Mouse (Mus musculus) gastrocnemius, postnatal 10 days (tissue): ENCODE measurements around the gene Arg1. TPM values are rescaled to one million over a fixed set of nuclear protein-coding genes. Genes with fewer than 3 reads are reported as not detected.

Source experiments
- DNase-seq: peaks from one replicate; pipeline ENCODE4 v3.0.0; 2021; ENCODE audit warnings: mixed read lengths
- long read RNA-seq, 2 experiments: library from polyadenylated mRNA; stranded (forward); transcript quantifications; one replicate each; pipeline ENCODE4 v2.0.0; 2021
- total RNA-seq, 2 experiments: library from RNA; stranded (reverse); gene quantifications; 2 replicates each; pipeline ENCODE4 v1.2.3; 2021

The Arg1 gene
- total RNA-seq: under 1 TPM; 0.38 to 0.52 TPM
- long read RNA-seq, experiment 1: 0 reads
- long read RNA-seq, experiment 2, partial matches to known transcripts: 0 of 1 reads
- long read RNA-seq, experiment 2, other reads (novel, unspliced or antisense): 0 of 1 reads

DNA sequence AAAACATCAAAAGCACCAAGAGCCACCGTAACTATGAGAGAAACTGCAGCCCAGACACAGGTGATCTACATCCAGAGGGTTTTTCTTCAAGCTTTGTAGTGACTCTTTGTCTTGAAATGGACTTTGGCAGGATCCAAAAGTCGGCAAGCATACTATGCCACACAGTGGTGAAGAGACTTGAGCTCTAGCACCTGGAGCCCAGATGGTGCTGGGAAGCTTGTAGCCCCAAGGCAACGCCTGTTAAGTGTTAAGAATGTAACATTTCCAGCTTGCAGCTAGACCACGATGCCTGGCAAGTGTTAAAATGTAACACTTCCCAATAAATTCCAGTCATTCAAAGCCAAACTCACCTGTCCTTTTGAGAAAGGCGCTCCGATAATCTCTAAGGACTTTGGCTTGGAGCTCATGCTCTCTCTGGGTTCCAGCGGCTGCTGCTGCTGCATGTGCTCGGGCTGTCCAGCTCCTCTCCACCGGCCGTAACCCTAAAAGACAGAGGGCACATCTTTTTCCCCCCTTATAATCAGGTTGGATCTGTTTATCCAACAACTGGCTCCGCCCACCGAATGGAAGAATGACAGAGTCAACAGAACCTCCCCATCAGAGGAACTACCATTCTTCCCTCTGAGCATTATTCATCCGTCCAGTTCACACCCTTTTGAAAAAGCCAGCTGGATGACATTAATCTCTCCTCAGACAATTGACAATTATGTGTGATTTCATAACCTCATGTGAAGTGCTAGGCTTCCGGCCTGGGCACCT lies at the start of gene Arg1:
Gene Arg1, minus strand, starts transcription at position 523 of the 759 bp plus-strand sequence.
- DNase-seq: no peak

GRCm38 (mm10) chr10:24973845-24974514 lies 46.7 kb upstream of the Arg1 start:
- DNase-seq: no peak

DNA sequence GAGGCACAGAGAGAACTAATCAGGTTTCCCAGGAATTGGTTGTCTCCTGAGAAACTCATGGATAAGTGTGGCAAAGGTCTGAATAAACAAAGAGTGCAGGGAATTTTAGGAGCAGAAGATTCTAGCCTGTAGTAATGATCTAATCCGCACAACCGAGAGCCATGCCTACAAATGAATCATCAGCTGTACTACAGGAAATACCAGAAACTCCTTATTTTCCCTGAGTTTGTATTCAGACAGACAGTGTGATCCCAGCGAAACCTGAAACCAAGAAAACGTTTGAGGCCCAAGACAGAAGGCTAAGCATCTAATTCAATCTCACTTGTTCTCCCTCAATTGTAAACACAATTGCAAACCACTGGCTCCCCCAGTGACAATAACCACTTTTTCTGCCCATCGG lies 46.1 kb upstream of the Arg1 start:
- no peak for DNase-seq

GRCm38 (mm10) chr10:24972923-24973322 lies 45.6 kb upstream of the Arg1 start:
- DNase-seq: no peak

GRCm38 (mm10) chr10:24965821-24966550 lies 38.7 kb upstream of the Arg1 start:
- no peak for DNase-seq

DNA sequence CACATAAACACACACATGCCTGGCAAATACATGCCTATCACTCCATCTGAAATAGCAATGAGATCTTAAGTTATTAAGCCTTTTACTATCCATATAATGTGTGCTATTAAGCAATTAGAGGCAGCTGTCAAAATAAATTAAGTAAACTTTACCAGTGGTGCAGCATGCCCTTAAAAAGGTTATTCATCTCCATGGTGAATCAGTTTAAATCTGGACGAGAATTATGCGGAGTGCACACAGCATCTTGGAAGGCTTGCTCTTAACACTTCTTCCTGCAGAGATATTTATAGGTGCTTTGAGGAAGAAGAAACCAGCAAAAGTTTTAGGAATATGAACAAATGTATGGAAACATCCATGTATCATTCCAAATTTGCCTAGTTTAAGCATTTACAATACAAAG lies 34.6 kb upstream of the Arg1 start:
- no peak for DNase-seq

- no peak for DNase-seq
These were observed 33.8 kb upstream of the Arg1 start for GRCm38 (mm10) chr10:24961112-24961511.

- DNase-seq: no peak
These were observed 32.0 kb upstream of the Arg1 start for GRCm38 (mm10) chr10:24959043-24959916.

GRCm38 (mm10) chr10:24958280-24959042 lies 31.2 kb upstream of the Arg1 start:
- no peak for DNase-seq

- no peak for DNase-seq
These were observed 26.6 kb upstream of the Arg1 start for GRCm38 (mm10) chr10:24953876-24954275.

GRCm38 (mm10) chr10:24952549-24952948 lies 25.3 kb upstream of the Arg1 start:
- peak; percentile 50 for DNase-seq

GRCm38 (mm10) chr10:24951575-24951974 lies 24.3 kb upstream of the Arg1 start:
- DNase-seq: no peak

DNA sequence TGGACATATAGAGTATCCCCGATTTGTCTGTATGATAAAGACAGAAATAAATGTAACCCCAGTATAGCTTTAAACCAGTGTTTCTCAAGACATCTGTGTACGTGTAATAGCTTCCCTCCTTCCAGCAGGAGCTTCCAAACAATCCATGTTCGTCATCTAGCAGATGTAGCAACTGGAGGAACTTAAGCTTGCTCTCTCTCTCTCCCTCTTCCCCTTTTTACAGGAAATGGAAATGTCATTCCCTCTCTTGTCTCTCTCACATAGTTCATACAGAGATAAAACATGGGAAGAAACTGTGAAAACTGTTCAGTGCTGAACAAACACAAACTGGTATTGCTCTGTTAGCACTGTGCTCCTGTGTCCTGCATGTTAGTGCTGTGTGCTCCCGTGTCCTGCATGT lies 22.9 kb upstream of the Arg1 start:
- no peak for DNase-seq

- no peak for DNase-seq
These were observed 21.0 kb upstream of the Arg1 start for GRCm38 (mm10) chr10:24948278-24948677.

DNA sequence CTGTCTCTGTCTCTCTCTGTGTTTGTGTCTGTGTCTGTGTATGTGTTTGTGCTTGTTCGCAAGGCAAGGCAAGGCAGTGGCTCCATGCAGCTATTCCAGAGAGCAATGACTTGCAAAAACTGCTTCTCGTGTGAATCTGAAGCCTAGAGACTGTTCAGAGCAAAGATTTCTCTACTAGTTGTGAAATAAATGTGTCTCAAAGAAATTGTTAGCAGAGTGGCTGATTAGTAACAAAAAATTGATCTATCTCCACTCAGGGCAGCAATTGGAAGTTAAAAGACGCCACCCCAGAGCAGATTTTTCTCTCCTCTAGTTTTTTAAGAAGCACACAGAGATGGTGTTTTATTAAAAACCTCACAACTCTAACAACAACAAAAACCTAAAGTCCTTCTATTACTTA lies 20.6 kb upstream of the Arg1 start:
- DNase-seq: no peak

DNA sequence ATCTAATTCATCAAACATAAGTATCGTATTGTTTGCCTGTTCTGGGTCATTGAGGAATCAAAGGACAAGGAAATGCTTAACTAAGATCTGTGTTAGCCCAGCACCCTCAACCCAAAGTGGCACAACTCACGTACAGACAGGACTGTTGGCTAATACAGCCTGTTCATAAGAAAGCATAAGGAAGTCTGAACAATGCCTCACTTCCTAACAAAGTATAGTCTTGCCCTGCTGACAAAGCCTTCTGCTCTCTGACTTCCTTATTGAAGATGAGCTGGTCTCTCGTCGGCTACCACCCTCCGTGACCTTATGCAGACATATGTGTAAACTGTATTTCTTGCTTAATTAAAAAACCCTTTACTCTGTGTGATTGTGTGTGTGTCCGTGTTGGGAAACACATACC lies 2.9 kb upstream of the Arg1 start:
- no peak for DNase-seq

DNA sequence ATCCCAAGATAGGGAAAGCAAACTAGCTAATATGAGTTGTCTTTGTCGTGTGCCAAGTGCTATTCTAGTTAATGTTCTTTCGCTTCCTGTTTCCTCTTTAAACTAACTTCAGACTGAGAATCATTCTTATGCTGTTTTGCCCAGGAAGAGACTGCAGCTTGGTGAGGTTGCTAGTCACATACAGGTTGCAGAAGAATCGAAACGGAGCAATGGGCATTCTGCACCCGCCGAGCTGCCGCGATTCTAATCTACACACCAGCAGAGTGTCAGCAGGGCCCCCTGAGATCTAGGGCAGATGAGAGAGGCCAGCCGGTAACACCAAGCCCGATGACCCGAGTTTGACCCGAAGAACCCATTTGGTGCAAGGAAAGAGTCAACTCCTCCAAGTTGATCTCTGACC lies 788 bp upstream of the Arg1 start:
- DNase-seq: no peak

GRCm38 (mm10) chr10:24926380-24926779 lies 904 bp downstream of the Arg1 start:
- DNase-seq: no peak

DNA sequence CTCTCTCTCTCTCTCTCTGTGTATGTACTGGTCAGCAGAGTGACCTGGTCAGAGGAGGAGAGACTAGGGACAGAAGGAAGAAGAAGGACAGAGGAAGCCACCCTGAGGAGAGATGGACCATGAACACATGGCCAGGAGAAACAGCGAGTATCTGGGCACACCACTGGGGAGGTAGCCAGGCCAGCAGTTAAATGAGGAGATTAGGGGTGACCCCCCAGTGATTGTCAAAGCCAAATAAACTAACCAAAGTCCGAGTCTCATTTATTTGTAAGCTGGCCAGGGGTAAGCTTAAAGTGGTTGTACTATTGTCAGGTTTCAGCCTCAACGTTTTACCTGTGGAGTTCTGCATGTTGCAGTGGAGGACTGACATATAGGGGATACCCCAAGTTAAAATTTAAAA lies 3.0 kb downstream of the Arg1 start:
- no peak for DNase-seq

DNA sequence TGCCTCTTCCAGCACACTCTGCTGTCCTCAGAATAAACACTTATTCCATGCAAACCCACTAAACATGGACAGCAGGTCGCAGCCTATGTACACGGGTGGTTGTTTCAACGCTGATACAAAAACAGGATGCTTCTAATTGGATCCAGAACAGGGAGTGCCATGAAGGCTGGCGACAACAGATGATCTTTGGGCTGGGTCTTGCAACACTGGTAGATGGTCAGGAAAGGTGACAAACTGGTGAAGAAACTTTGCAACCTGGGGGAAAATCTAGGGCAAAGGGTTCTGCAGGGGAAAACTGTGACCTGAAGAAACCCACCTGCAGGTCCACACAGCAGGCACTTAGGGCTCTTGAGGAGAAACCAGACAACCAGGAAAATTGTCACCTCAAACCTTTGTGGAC lies 4.3 kb downstream of the Arg1 start:
- no peak for DNase-seq

- no peak for DNase-seq
These were observed 11.8 kb downstream of the Arg1 start for GRCm38 (mm10) chr10:24915486-24915885.
